Mouse (Mus musculus) forebrain, embryonic 10.5 days (tissue): ENCODE data around the gene Ifi206. TPM values are rescaled to one million over a fixed set of nuclear protein-coding genes. Genes with fewer than 3 reads are reported as not detected.

Experiments
- DNase-seq: peaks from one replicate; pipeline ENCODE4 v3.0.0-alpha.2; 2017; ENCODE audit warnings: low spot score; ENCODE audit errors: extremely low spot score
- H3K27ac ChIP-seq: fragments of 300-500 bp; sonication (generic); 2 replicates; pipeline ENCODE4 v1.5.1; 2016; ENCODE audit warnings: mild to moderate bottlenecking
- H3K27me3 ChIP-seq: fragments of 300-500 bp; sonication (generic); 2 replicates; pipeline ENCODE4 v1.6.1; 2016; ENCODE audit warnings: mild to moderate bottlenecking; ENCODE audit not compliant: poor library complexity, severe bottlenecking
- H3K36me3 ChIP-seq: fragments of 300-500 bp; sonication (generic); replicated peaks from 2 replicates; pipeline ENCODE4 v1.6.1; 2016; ENCODE audit warnings: mild to moderate bottlenecking, moderate library complexity
- H3K4me1 ChIP-seq: fragments of 300-500 bp; sonication (generic); 2 replicates; pipeline ENCODE4 v1.6.1; 2016
- H3K4me3 ChIP-seq: fragments of 300-500 bp; sonication (generic); 2 replicates; pipeline ENCODE4 v1.5.1; 2016; ENCODE audit warnings: mild to moderate bottlenecking, moderate library complexity
- H3K9me3 ChIP-seq: fragments of 300-500 bp; sonication (generic); 2 replicates; pipeline ENCODE4 v1.6.1; 2016; ENCODE audit warnings: mild to moderate bottlenecking, moderate library complexity
- WGBS: fragments of 180-500 bp; shearing (Covaris S2); methylation state at CpG from one replicate; pipeline ENCODE4 v1.1.7; 2016; 5-methylcytosine and 5-hydroxymethylcytosine counted together
- polyA plus RNA-seq: library from polyadenylated mRNA; unstranded; fragments of >200 nt; fragmentation: Nextera tagmentation; extraction: Ambion mirVana; gene quantifications from 2 replicates; pipeline ENCODE4 v1.2.1, GENCODE M21; 2016

Ifi206 gene
- polyA plus RNA-seq, 1 experiment from 2014 or later = not detected

GRCm38 (mm10) chr1:173441210-173441609 lies 49.6 kb downstream of the Ifi206 start:
- Histone ChIP-seq H3K4me1 (no peaks in the 10 kb centered on the region), H3K36me3 (no peaks in the 10 kb centered on the region), H3K4me3 (no peak overlapping the region), H3K27me3 (no peaks in the 10 kb centered on the region), H3K9me3 (no peaks in the 10 kb centered on the region), H3K27ac (no peak overlapping the region)
- DNase-seq = no peak
- 83% methylated on average over 4 of the region's 4 CpGs for whole genome bisulfite sequencing

GRCm38 (mm10) chr1:173440681-173441080 lies 50.2 kb downstream of the Ifi206 start:
- H3K4me3 ChIP-seq = no peak overlapping the region
- H3K27me3 ChIP-seq = no peaks in the 10 kb centered on the region
- H3K4me1 ChIP-seq = no peaks in the 10 kb centered on the region
- 93% methylated on average over 1 of the region's 1 CpGs for WGBS
- H3K9me3 ChIP-seq = no peaks in the 10 kb centered on the region
- no peak for DNase-seq
- no peaks in the 10 kb centered on the region for H3K36me3 ChIP-seq
- no peak overlapping the region for H3K27ac ChIP-seq

- Histone ChIP-seq H3K9me3 (no peaks in the 10 kb centered on the region), H3K27me3 (no peaks in the 10 kb centered on the region), H3K4me1 (no peaks in the 10 kb centered on the region), H3K36me3 (no peaks in the 10 kb centered on the region), H3K27ac (no peak overlapping the region), H3K4me3 (no peak overlapping the region)
- 82% methylated on average over 6 of the region's 6 CpGs for WGBS
- DNase-seq = no peak
Measured at GRCm38 (mm10) chr1:173437161-173437953, 53.5 kb downstream of the Ifi206 start.

GRCm38 (mm10) chr1:173432411-173432810 lies 58.4 kb downstream of the Ifi206 start:
- no peaks in the 10 kb centered on the region for H3K9me3 ChIP-seq
- H3K4me1 ChIP-seq = no peaks in the 10 kb centered on the region
- no peak for DNase-seq
- WGBS = 88% methylated on average over 2 of the region's 2 CpGs
- 0 out of 2 replicates have a peak, but pooled peaks cover 2% of the 10 kb centered on the region for H3K36me3 ChIP-seq
- H3K4me3 ChIP-seq = no peak overlapping the region
- H3K27ac ChIP-seq = no peak overlapping the region
- H3K27me3 ChIP-seq = no peaks in the 10 kb centered on the region

- no peak overlapping the region for H3K27ac ChIP-seq
- H3K9me3 ChIP-seq = no peaks in the 10 kb centered on the region
- no peak overlapping the region for H3K4me3 ChIP-seq
- 0 out of 2 replicates have a peak, but pooled peaks cover 2% of the 10 kb centered on the region for H3K36me3 ChIP-seq
- WGBS = 87% methylated on average over 5 of the region's 5 CpGs
- H3K27me3 ChIP-seq = no peaks in the 10 kb centered on the region
- no peak for DNase-seq
- H3K4me1 ChIP-seq = no peaks in the 10 kb centered on the region
Measured at GRCm38 (mm10) chr1:173429995-173430699, 60.7 kb downstream of the Ifi206 start.

GRCm38 (mm10) chr1:173427385-173427784 lies 63.5 kb downstream of the Ifi206 start:
- Histone ChIP-seq H3K36me3 (0 out of 2 replicates have a peak, but pooled peaks cover 2% of the 10 kb centered on the region), H3K4me3 (no peak overlapping the region), H3K4me1 (no peaks in the 10 kb centered on the region), H3K9me3 (no peaks in the 10 kb centered on the region), H3K27ac (no peak overlapping the region), H3K27me3 (no peaks in the 10 kb centered on the region)
- no peak for DNase-seq
- 85% methylated on average over 8 of the region's 8 CpGs for WGBS

GRCm38 (mm10) chr1:173426345-173426744 lies 64.5 kb downstream of the Ifi206 start:
- H3K36me3 ChIP-seq = 0 out of 2 replicates have a peak, but pooled peaks cover 2% of the 10 kb centered on the region
- no peak for DNase-seq
- no peaks in the 10 kb centered on the region for H3K4me1 ChIP-seq
- 90% methylated on average over 2 of the region's 2 CpGs for WGBS
- H3K9me3 ChIP-seq = no peaks in the 10 kb centered on the region
- no peak overlapping the region for H3K4me3 ChIP-seq
- no peak overlapping the region for H3K27ac ChIP-seq
- no peaks in the 10 kb centered on the region for H3K27me3 ChIP-seq

- Histone ChIP-seq H3K4me1 (no peaks in the 10 kb centered on the region), H3K9me3 (no peaks in the 10 kb centered on the region; the same call in 1 of the 2 replicates), H3K4me3 (no peak overlapping the region), H3K27me3 (no peaks in the 10 kb centered on the region), H3K36me3 (peaks cover 5% of the 10 kb centered on the region; the same call in 1 of the 2 replicates), H3K27ac (no peak overlapping the region)
- no peak for DNase-seq
- WGBS = 89% methylated on average over 6 of the region's 6 CpGs
Measured at GRCm38 (mm10) chr1:173420374-173420773, 70.5 kb downstream of the Ifi206 start.

- no peaks in the 10 kb centered on the region for H3K27me3 ChIP-seq
- 81% methylated on average over 1 of the region's 1 CpGs for WGBS
- no peaks in the 10 kb centered on the region; the same call in 1 of the 2 replicates for H3K9me3 ChIP-seq
- H3K4me3 ChIP-seq = no peak overlapping the region
- H3K36me3 ChIP-seq = peaks cover 5% of the 10 kb centered on the region; the same call in 1 of the 2 replicates
- no peaks in the 10 kb centered on the region for H3K4me1 ChIP-seq
- no peak overlapping the region for H3K27ac ChIP-seq
- DNase-seq = no peak
Measured at GRCm38 (mm10) chr1:173418936-173419621, 71.8 kb downstream of the Ifi206 start.

GRCm38 (mm10) chr1:173418516-173418915 lies 72.3 kb downstream of the Ifi206 start:
- Histone ChIP-seq H3K9me3 (no peaks in the 10 kb centered on the region; the same call in 1 of the 2 replicates), H3K27ac (no peak overlapping the region), H3K4me3 (no peak overlapping the region), H3K27me3 (no peaks in the 10 kb centered on the region), H3K36me3 (peaks cover 5% of the 10 kb centered on the region; the same call in 1 of the 2 replicates), H3K4me1 (no peaks in the 10 kb centered on the region)
- 92% methylated on average over 3 of the region's 3 CpGs for WGBS
- no peak for DNase-seq
